Mouse (Mus musculus) myocyte (in vitro differentiated cells): ENCODE measurements around the gene Ddah1.

Experiments used
- CEBPB ChIP-seq: IDR thresholded peaks from 2 replicates; pipeline ENCODE4 v1.6.1; 2011; ENCODE audit warnings: mild to moderate bottlenecking, moderate library complexity; ENCODE audit not compliant: poor library complexity, insufficient read depth, severe bottlenecking
- E2F4 ChIP-seq: IDR thresholded peaks from one replicate; pipeline ENCODE4 v1.6.1; 2011; ENCODE audit warnings: mild to moderate bottlenecking, control low read depth, moderate library complexity; ENCODE audit not compliant: insufficient read depth
- MAX ChIP-seq: IDR thresholded peaks from one replicate; pipeline ENCODE4 v1.6.1; 2011; ENCODE audit warnings: low read depth, mild to moderate bottlenecking, control low read depth
- MYOD1 ChIP-seq, 3 experiments: IDR thresholded peaks; one replicate each; pipeline ENCODE4 v1.6.1; 2011; ENCODE audit warnings: control low read depth in 2 of 3, low read depth in 2 of 3, mild to moderate bottlenecking in 2 of 3, moderate library complexity in 1 of 3; ENCODE audit not compliant: insufficient read length in 2 of 3, control insufficient read depth in 1 of 3
- MYOG ChIP-seq, 3 experiments: IDR thresholded peaks; one replicate each; pipeline ENCODE4 v1.6.1; 2011; ENCODE audit warnings: control low read depth in 2 of 3, low read depth in 2 of 3, mild to moderate bottlenecking in 2 of 3; ENCODE audit not compliant: insufficient read length in 2 of 3, control insufficient read depth in 1 of 3, insufficient read depth in 1 of 3
- POLR2A ChIP-seq: IDR thresholded peaks from one replicate; pipeline ENCODE4 v1.6.1; 2011; ENCODE audit warnings: low read depth, mild to moderate bottlenecking, control low read depth, moderate library complexity; ENCODE audit not compliant: insufficient read length
- POLR2AphosphoS2 ChIP-seq: IDR thresholded peaks from one replicate; pipeline ENCODE4 v1.6.1; 2011; ENCODE audit warnings: low read depth, control low read depth; ENCODE audit not compliant: insufficient read length
- SRF ChIP-seq: IDR thresholded peaks from one replicate; pipeline ENCODE4 v1.6.1; 2011; ENCODE audit warnings: low read depth; ENCODE audit not compliant: control insufficient read depth, insufficient read length
- TCF12 ChIP-seq: IDR thresholded peaks from one replicate; pipeline ENCODE4 v1.6.1; 2011; ENCODE audit warnings: mild to moderate bottlenecking, control low read depth; ENCODE audit not compliant: poor library complexity, insufficient read depth, severe bottlenecking
- TCF3 ChIP-seq: IDR thresholded peaks from one replicate; pipeline ENCODE4 v1.6.1; 2011; ENCODE audit warnings: low read depth, control low read depth; ENCODE audit not compliant: insufficient read length
- USF1 ChIP-seq: IDR thresholded peaks from one replicate; pipeline ENCODE4 v1.6.1; 2011; ENCODE audit warnings: low read depth, mild to moderate bottlenecking, control low read depth, moderate library complexity

DNA sequence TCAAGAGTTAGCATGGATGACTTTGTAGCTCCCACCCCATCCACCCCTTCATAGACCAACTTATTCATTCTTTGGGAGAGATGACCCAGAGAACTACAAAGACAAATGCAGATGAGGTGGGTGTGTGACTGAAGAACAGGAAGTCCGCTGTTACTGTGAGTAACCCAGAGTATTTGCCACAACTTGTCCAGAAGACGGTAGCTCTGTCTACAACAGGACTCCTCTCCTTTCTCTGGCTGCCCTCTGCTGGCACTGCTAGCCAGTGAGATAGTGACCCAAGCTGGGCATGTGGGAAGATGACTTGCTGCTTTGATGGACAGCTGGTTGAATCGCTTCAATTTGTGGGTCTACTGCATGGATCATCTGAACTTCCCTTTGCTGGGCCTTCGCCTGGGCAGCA is 28.9 kb upstream of the Ddah1 start:
- no peak for TF ChIP-seq POLR2A
- TF ChIP-seq TCF3: no peak
- no peak for TF ChIP-seq POLR2AphosphoS2
- no peak for TF ChIP-seq MYOG (IDR thresholded peaks at IDR 0.05; ENCODE audit: control insufficient read depth in 1 of 3, insufficient read depth in 1 of 3, insufficient read length in 2 of 3, low read depth in 2 of 3)
- TF ChIP-seq MYOD1 (IDR thresholded peaks at IDR 0.05; ENCODE audit: control insufficient read depth in 1 of 3, insufficient read length in 2 of 3, low read depth in 2 of 3): no peak
- TF ChIP-seq CEBPB: no peak
- no peak for TF ChIP-seq E2F4
- no peak for TF ChIP-seq MAX
- no peak for TF ChIP-seq USF1
- no peak for TF ChIP-seq SRF
- no peak for TF ChIP-seq TCF12
